Mouse (Mus musculus) ovary, adult 2 months (tissue): Measurements from ENCODE around the gene Btbd35f19. TPM values are rescaled to one million over a fixed set of nuclear protein-coding genes. Genes with fewer than 3 reads are reported as not detected.

Source experiments
- polyA plus RNA-seq: library from polyadenylated mRNA; depleted of rRNA; stranded (reverse); fragments of >200 nt; gene quantifications from 2 replicates; pipeline ENCODE4 v1.2.3, GENCODE M21; 2012; rRNA removed

The Btbd35f19 gene
- polyA plus RNA-seq, result not detected in 2 replicates

DNA sequence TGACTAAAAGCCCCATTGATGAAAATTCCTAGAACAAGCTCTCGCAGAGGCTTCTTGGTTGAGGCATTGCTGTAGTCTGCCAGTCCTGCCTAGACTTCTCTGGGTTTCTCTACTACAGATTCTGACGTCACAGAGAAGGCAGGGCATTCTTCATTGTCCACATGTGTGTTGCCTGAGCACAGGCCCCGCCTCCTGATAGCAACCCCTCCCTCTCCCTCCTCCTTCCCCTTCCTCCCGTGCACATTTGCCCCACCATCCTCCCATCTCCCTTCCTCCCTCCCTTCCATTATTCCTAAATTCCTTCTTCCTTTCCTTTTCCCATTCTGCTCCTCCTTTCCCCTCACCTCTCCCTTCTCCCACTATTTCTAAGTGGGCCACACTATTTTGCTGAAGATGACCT, at the start of gene Btbd35f19:
Btbd35f19 (minus strand) TSS at position 101 of the 400 bp plus-strand sequence.

DNA sequence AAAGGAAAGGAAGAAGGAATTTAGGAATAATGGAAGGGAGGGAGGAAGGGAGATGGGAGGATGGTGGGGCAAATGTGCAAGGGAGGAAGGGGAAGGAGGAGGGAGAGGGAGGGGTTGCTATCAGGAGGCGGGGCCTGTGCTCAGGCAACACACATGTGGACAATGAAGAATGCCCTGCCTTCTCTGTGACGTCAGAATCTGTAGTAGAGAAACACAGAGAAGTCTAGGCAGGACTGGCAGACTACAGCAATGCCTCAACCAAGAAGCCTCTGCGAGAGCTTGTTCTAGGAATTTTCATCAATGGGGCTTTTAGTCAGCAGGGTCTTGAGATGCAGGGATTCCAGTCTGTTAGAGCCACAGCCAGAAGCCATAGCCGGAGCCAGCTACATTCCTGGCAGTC, 47.6 kb downstream of the Btbd35f19 start, which contains the start of gene Btbd35f26:
Btbd35f26 (plus strand) TSS at position 301 of the 400 bp plus-strand sequence.

Other genes starting within 250 kb of the Btbd35f19 start
- gene Spin2f, start 130.0 kb downstream of the Btbd35f19 start, polyA plus RNA-seq, result not detected in 2 replicates
- not detected in 2 replicates for gene Btbd35f26, start 47.5 kb downstream of the Btbd35f19 start, polyA plus RNA-seq
- not detected in 2 replicates for gene Gm21883, start 190.4 kb upstream of the Btbd35f19 start, polyA plus RNA-seq
- gene Spin2e, start 235.0 kb upstream of the Btbd35f19 start, polyA plus RNA-seq, result not detected in 2 replicates